Mouse (Mus musculus): ENCODE data around the gene Gm9736. TPM values are rescaled to one million over a fixed set of nuclear protein-coding genes. Genes with fewer than 3 reads are reported as not detected.

The Gm9736 gene
- total and polyA plus RNA-seq, 3 experiments, result not detected

DNA sequence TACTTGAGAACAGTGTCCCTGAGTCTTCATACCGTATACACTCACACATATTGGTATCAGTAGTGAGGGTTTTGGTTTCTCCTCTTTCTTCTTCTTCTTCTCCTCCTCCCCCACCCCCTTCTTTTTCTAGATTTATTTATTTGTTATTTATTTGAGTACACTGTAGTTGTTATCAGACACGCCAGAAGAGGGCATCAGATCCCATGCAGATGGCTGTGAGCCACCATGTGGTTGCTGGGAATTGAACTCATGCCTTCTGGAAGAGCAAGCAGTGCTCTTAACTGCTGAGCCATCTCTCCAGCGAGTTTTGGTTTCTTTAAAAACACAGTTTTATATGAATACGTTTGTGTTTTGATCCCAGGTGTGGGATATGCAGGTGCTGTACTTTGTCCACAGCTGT, 22.9 kb downstream of the Gm9736 start:
- Histone ChIP-seq H3K4me2 (ENCODE audit: insufficient read depth, low read depth, poor library complexity, severe bottlenecking) (no peak overlapping the region), H3K4me1 (ENCODE audit: control insufficient read depth in 1 of 2, insufficient read depth in 2 of 2) (no peaks in the 10 kb centered on the region), H3K4me3 (replicated peaks in 1 of 3; ENCODE audit: low read depth in 2 of 3, low read length in 2 of 3, poor library complexity in 1 of 3) (no peak overlapping the region), H3K79me2 (replicated peaks; ENCODE audit: control insufficient read depth, extremely low read depth, insufficient read depth, poor library complexity, severe bottlenecking) (no peaks in the 10 kb centered on the region), H3K27me3 (replicated peaks) (peaks cover 56% of the 10 kb centered on the region), H3K36me3 (replicated peaks in 1 of 2; ENCODE audit: control insufficient read depth in 1 of 2, insufficient read depth in 1 of 2, low read length in 1 of 2) (no peaks in the 10 kb centered on the region), H3K27ac (ENCODE audit: insufficient read depth, low read depth) (no peak overlapping the region), H3K9me3 (replicated peaks; ENCODE audit: low read length) (peaks cover 3% of the 10 kb centered on the region), H3K9ac (ENCODE audit: insufficient read depth, low read depth) (no peak overlapping the region)
- in situ Hi-C loops (cut with MboI; ENCODE audit: low pct_ligation_motif_present, low pct_unique_long_range_greater_than_20kb, low sequenced_read_pairs), result no loop called here
- DNase-seq (ENCODE audit: extremely low read depth), result no peak
- TF ChIP-seq JUN (IDR thresholded peaks at IDR 0.05; ENCODE audit: insufficient read depth, low read depth, low read length) (no peak), CHD2 (IDR thresholded peaks at IDR 0.05; ENCODE audit: low read length) (no peak), MEF2A (IDR thresholded peaks at IDR 0.05; ENCODE audit: borderline replicate concordance, low read depth, low read length) (no peak), MAZ (IDR thresholded peaks at IDR 0.05; ENCODE audit: low read depth, low read length) (no peak), ZNF384 (IDR thresholded peaks at IDR 0.05; ENCODE audit: low read depth, low read length) (no peak), SMC3 (IDR thresholded peaks at IDR 0.05; ENCODE audit: low read depth, low read length) (peak; percentile 29; the same call in 1 of the 2 replicates), HCFC1 (IDR thresholded peaks at IDR 0.05; ENCODE audit: low read depth, low read length) (no peak), E2F4 (IDR thresholded peaks at IDR 0.05; ENCODE audit: insufficient replicate concordance, low read depth, low read length) (no peak), MYC (IDR thresholded peaks at IDR 0.05; ENCODE audit: low read depth, low read length) (peak; percentile 65; the same call in 1 of the 2 replicates), UBTF (IDR thresholded peaks at IDR 0.05; ENCODE audit: low read depth, low read length) (no peak), RAD21 (IDR thresholded peaks at IDR 0.05; ENCODE audit: low read depth, low read length) (peak; percentile 23), IRF4 (IDR thresholded peaks at IDR 0.05; ENCODE audit: low read depth, low read length) (no peak), NRF1 (IDR thresholded peaks at IDR 0.05; ENCODE audit: low read depth, low read length) (no peak), CTCF (conservative IDR thresholded peaks at IDR 0.05 in 1 of 2, IDR thresholded peaks at IDR 0.05 in 1 of 2; ENCODE audit: low read depth in 2 of 2, low read length in 2 of 2) (peak in 1 of 2 experiments; percentile 56; a peak in 2 of 4 replicates), ZKSCAN1 (IDR thresholded peaks at IDR 0.05; ENCODE audit: borderline replicate concordance, low read depth, low read length) (no peak)
- dilution Hi-C loops (cut with MboI; ENCODE audit: extremely low pct_ligation_motif_present, extremely low pct_unique_long_range_greater_than_20kb, low sequenced_read_pairs), result no loop called here

DNA sequence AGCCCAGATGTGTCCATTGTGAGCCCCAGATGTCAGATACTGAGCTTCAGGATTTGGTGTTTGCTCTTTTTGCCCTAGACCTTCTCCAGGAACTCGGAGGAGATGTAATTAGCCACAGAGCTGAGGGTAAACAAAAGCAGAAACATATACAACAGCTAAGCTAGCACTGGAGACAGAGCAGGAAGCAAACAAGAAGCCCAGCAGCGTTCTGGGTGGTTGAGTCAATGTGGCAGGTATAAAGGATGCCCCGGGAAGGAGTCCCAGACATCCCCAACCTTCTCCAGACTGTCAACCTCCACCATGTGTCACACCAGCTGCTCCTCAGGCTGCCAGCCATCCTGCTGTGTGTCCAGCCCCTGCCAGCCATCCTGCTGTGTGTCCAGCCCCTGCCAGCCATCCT, 25.0 kb downstream of the Gm9736 start, which contains the start of gene Gm10100:
Gene Gm10100 (plus strand): TSS at position 301 of the 400 bp plus-strand sequence.
- H3K9ac ChIP-seq (ENCODE audit: insufficient read depth, low read depth), result no peak within 1 kb of the TSS
- peaks cover 3% of the 10 kb centered on the region for H3K9me3 ChIP-seq (replicated peaks; ENCODE audit: low read length)
- H3K4me2 ChIP-seq (ENCODE audit: insufficient read depth, low read depth, poor library complexity, severe bottlenecking), result no peak within 1 kb of the TSS
- H3K27me3 ChIP-seq (replicated peaks), result peaks cover 51% of the 10 kb centered on the region
- no peaks in the 10 kb centered on the region for H3K4me1 ChIP-seq (ENCODE audit: control insufficient read depth in 1 of 2, insufficient read depth in 2 of 2)
- H3K36me3 ChIP-seq (replicated peaks in 1 of 2; ENCODE audit: control insufficient read depth in 1 of 2, insufficient read depth in 1 of 2, low read length in 1 of 2), result no peaks in the 10 kb centered on the region
- in situ Hi-C loops (cut with MboI; ENCODE audit: low pct_ligation_motif_present, low pct_unique_long_range_greater_than_20kb, low sequenced_read_pairs), result no loop called here
- dilution Hi-C loops (cut with MboI; ENCODE audit: extremely low pct_ligation_motif_present, extremely low pct_unique_long_range_greater_than_20kb, low sequenced_read_pairs), result no loop called here
- no peak within 1 kb of the TSS for H3K4me3 ChIP-seq (replicated peaks in 1 of 3; ENCODE audit: low read depth in 2 of 3, low read length in 2 of 3, poor library complexity in 1 of 3)
- no peaks in the 10 kb centered on the region for H3K79me2 ChIP-seq (replicated peaks; ENCODE audit: control insufficient read depth, extremely low read depth, insufficient read depth, poor library complexity, severe bottlenecking)
- no peak for DNase-seq (ENCODE audit: extremely low read depth)
- no peak within 1 kb of the TSS for H3K27ac ChIP-seq (ENCODE audit: insufficient read depth, low read depth)
- TF ChIP-seq ETS1 (conservative IDR thresholded peaks at IDR 0.05; ENCODE audit: low read depth, low read length), result no peak
- TF ChIP-seq RCOR1 (conservative IDR thresholded peaks at IDR 0.05; ENCODE audit: low read depth, low read length), result no peak
- no peak for TF ChIP-seq SMC3 (IDR thresholded peaks at IDR 0.05; ENCODE audit: low read depth, low read length)
- TF ChIP-seq POLR2A (IDR thresholded peaks at IDR 0.05; ENCODE audit: low read depth, low read length), result no peak
- no peak for TF ChIP-seq GABPA (IDR thresholded peaks at IDR 0.05; ENCODE audit: insufficient replicate concordance, low read depth, low read length)
- no peak for TF ChIP-seq E2F4 (IDR thresholded peaks at IDR 0.05; ENCODE audit: insufficient replicate concordance, low read depth, low read length)
- TF ChIP-seq NELFE (IDR thresholded peaks at IDR 0.05; ENCODE audit: low read depth, low read length), result no peak
- TF ChIP-seq ZMIZ1 (IDR thresholded peaks at IDR 0.05; ENCODE audit: low read depth, low read length), result no peak
- no peak for TF ChIP-seq ZC3H11A (IDR thresholded peaks at IDR 0.05; ENCODE audit: low read depth, low read length)
- no peak for TF ChIP-seq ZKSCAN1 (IDR thresholded peaks at IDR 0.05; ENCODE audit: borderline replicate concordance, low read depth, low read length)
- no peak for TF ChIP-seq MYC (IDR thresholded peaks at IDR 0.05; ENCODE audit: low read depth, low read length)
- no peak for TF ChIP-seq KAT2A (IDR thresholded peaks at IDR 0.05; ENCODE audit: insufficient replicate concordance, low read length)
- no peak for TF ChIP-seq EP300 (IDR thresholded peaks at IDR 0.05; ENCODE audit: low read length)
- TF ChIP-seq SIN3A (IDR thresholded peaks at IDR 0.05; ENCODE audit: low read length), result no peak
- no peak for TF ChIP-seq POLR2AphosphoS2 (IDR thresholded peaks at IDR 0.05; ENCODE audit: low read depth, low read length)
- TF ChIP-seq UBTF (IDR thresholded peaks at IDR 0.05; ENCODE audit: low read depth, low read length), result no peak
- no peak for TF ChIP-seq JUND (conservative IDR thresholded peaks at IDR 0.05; ENCODE audit: low read depth, low read length)
- TF ChIP-seq HCFC1 (IDR thresholded peaks at IDR 0.05; ENCODE audit: low read depth, low read length), result no peak
- no peak for TF ChIP-seq MAX (IDR thresholded peaks at IDR 0.05; ENCODE audit: low read length)
